Mouse (Mus musculus) left cerebral cortex, adult 2 months (tissue): ENCODE measurements at regions not wholly inside any gene's neighbourhood (a gene's known extent, or its start where the extent isn't known, plus 50 kb on each side); places are given as distances from the start of the nearest gene placed in this dataset.

Source experiments
- DNase-seq, 2 experiments: peaks; one replicate each; pipeline ENCODE4 v3.0.0; 2021 to 2022; ENCODE audit warnings: low spot score in 2 of 2, mixed read lengths in 1 of 2; ENCODE audit errors: extremely low spot score in 1 of 2
- H3K27ac ChIP-seq: fragments of 200-600 bp; 2 replicates; pipeline ENCODE4 v1.8.1; 2022
- H3K4me3 ChIP-seq: fragments of 200-600 bp; 2 replicates; pipeline ENCODE4 v1.8.1; 2022
- CTCF ChIP-seq: fragments of 200-600 bp; IDR thresholded peaks from 2 replicates; pipeline ENCODE4 v1.8.1; 2022; ENCODE audit warnings: antibody characterized with exemption, mild to moderate bottlenecking, moderate library complexity
- intact Hi-C: fragments of 180-260 bp; cut with DNase I; formaldehyde crosslinking; loops from one replicate; pipeline ENCODE4 v1.15.1; 2025

- intact Hi-C loops, result no loop called here
These were observed 256.5 kb upstream of the Clint1 start for GRCm38 (mm10) chr11:45595372-45595771.

GRCm38 (mm10) chr11:45621824-45622223, 230.0 kb upstream of the Clint1 start:
- no peak for TF ChIP-seq CTCF
- no peak overlapping the region for H3K4me3 ChIP-seq
- no peak for DNase-seq
- H3K27ac ChIP-seq, result no peak overlapping the region
- intact Hi-C loops, result no loop called here

More at GRCm38 (mm10) chr11:45595372-45595771, 256.5 kb upstream of the Clint1 start:
- H3K27ac ChIP-seq, result no peak overlapping the region
- no peak for TF ChIP-seq CTCF
- no peak for DNase-seq
- H3K4me3 ChIP-seq, result no peak overlapping the region

- DNase-seq, result no peak
- TF ChIP-seq CTCF, result no peak
- Histone ChIP-seq H3K4me3 (no peak overlapping the region), H3K27ac (no peak overlapping the region)
- intact Hi-C loops, result no loop called here
These were observed 229.2 kb upstream of the Clint1 start for GRCm38 (mm10) chr11:45622701-45623100.

- H3K27ac ChIP-seq, result peak overlapping the region; percentile 29; the same call in 1 of the 2 replicates
- DNase-seq, result no peak
- intact Hi-C loops, result no loop called here
- TF ChIP-seq CTCF, result no peak
- no peak overlapping the region for H3K4me3 ChIP-seq
These were observed 227.6 kb upstream of the Clint1 start for GRCm38 (mm10) chr11:45624233-45624632.

- Histone ChIP-seq H3K27ac (no peak overlapping the region), H3K4me3 (no peak overlapping the region)
- DNase-seq, result no peak
- intact Hi-C loops, result no loop called here
- TF ChIP-seq CTCF, result peak; percentile 60
These were observed 222.6 kb upstream of the Clint1 start for GRCm38 (mm10) chr11:45629250-45629649.

GRCm38 (mm10) chr11:45634535-45635235, 217.2 kb upstream of the Clint1 start:
- no peak for TF ChIP-seq CTCF
- peak in 1 of 2 experiments; percentile 1 for DNase-seq
- Histone ChIP-seq H3K4me3 (no peak overlapping the region), H3K27ac (no peak overlapping the region)
- intact Hi-C loops, result no loop called here

- DNase-seq, result no peak
- intact Hi-C loops, result no loop called here
- no peak overlapping the region for H3K27ac ChIP-seq
- no peak overlapping the region for H3K4me3 ChIP-seq
- no peak for TF ChIP-seq CTCF
These were observed 216.0 kb upstream of the Clint1 start for GRCm38 (mm10) chr11:45635896-45636295.

GRCm38 (mm10) chr11:45639236-45639635, 212.6 kb upstream of the Clint1 start:
- intact Hi-C loops, result no loop called here
- no peak overlapping the region for H3K27ac ChIP-seq

GRCm38 (mm10) chr11:45642142-45642756, 209.6 kb upstream of the Clint1 start:
- intact Hi-C loops, result no loop called here
- no peak overlapping the region for H3K27ac ChIP-seq
- H3K4me3 ChIP-seq, result no peak overlapping the region
- TF ChIP-seq CTCF, result no peak
- DNase-seq, result no peak

More at GRCm38 (mm10) chr11:45639236-45639635, 212.6 kb upstream of the Clint1 start:
- no peak for TF ChIP-seq CTCF
- no peak for DNase-seq
- no peak overlapping the region for H3K4me3 ChIP-seq

GRCm38 (mm10) chr11:45643629-45644325, 208.1 kb upstream of the Clint1 start:
- no peak overlapping the region for H3K27ac ChIP-seq
- no peak for TF ChIP-seq CTCF
- DNase-seq, result no peak
- no peak overlapping the region for H3K4me3 ChIP-seq
- intact Hi-C loops, result no loop called here

- intact Hi-C loops, result no loop called here
- TF ChIP-seq CTCF, result peak; percentile 19
- no peak overlapping the region for H3K27ac ChIP-seq
These were observed 206.0 kb upstream of the Clint1 start for GRCm38 (mm10) chr11:45645815-45646214.

GRCm38 (mm10) chr11:45647888-45648287, 204.0 kb upstream of the Clint1 start:
- no peak overlapping the region for H3K27ac ChIP-seq
- intact Hi-C loops, result no loop called here
- no peak overlapping the region for H3K4me3 ChIP-seq
- no peak for DNase-seq
- peak; percentile 48 for TF ChIP-seq CTCF

More at GRCm38 (mm10) chr11:45645815-45646214, 206.0 kb upstream of the Clint1 start:
- no peak for DNase-seq
- H3K4me3 ChIP-seq, result no peak overlapping the region
